Mouse (Mus musculus) erythroid progenitor cell, adult 5-6 weeks (primary cell): ENCODE measurements around the gene Gm21915. TPM values are rescaled to one million over a fixed set of nuclear protein-coding genes. Genes with fewer than 3 reads are reported as not detected.

Experiments
- ATAC-seq: replicated peaks from 2 replicates; pipeline ENCODE4 v1.8.0; 2016; ENCODE audit warnings: moderate number of reproducible peaks, mild to moderate bottlenecking, moderate TSS enrichment, inconsistent platforms; ENCODE audit not compliant: poor library complexity, low FRiP score, severe bottlenecking
- total RNA-seq, 2 experiments: library from RNA; stranded (forward) in 1 of 2; stranded (reverse) in 1 of 2; fragments of 150-400 nt in 1 of 2; fragments of 186-747, 209-891 nt in 1 of 2; gene quantifications; 2 replicates each; pipeline versions ENCODE4 v1.2.3 to v1.2.4; 2015 to 2017; ENCODE audit warnings: low replicate concordance in 2 of 2

Gm21915 gene
- total RNA-seq (2015; ENCODE audit: low replicate concordance) (not detected in 2 replicates), total RNA-seq (2017; ENCODE audit: low replicate concordance) (not detected in 2 replicates)

- ATAC-seq = no peak
Measured at GRCm38 (mm10) chr9:40670313-40670712, at the start of gene Gm21915. Gene Gm21915, plus strand, starts transcription at chr9:40670613.

DNA sequence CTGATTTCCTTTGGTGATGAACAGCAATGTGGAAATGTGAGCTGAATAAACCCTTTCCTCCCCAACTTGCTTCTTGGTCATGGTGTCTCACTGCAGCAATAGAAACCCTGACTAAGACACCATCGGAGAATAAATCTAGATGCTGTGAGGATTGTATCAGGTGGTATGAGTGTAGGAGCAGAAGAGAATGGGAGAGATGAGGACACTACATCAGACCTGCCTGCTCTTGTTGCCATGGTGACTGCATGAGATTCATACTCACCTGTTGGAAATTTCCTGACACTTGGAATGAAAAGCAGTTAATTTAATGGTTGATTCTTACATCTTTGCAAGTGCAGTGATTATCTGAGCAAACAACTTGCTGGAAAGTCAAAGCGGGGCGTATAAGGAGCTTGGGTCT is 48.1 kb upstream of the Gm21915 start:
- no peak for ATAC-seq

DNA sequence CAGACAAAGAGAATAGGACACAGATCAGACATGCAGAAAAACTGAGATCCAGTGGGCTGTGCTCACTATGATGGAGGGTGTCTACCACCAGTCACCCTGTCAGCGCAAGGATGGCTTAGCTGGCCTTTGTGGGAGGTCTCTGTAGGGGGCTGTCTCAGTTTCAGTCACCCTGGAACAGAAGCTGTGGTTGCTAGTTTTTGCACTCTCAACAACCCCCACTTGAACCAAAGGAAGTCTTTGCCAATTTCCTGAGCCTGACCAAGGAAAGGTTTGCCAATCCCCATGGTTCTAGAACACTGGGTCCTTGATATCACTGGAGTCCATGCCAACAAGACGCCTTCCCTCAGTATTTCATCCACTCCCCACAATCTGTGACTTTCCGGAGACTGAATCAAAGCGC is 47.6 kb upstream of the Gm21915 start:
- ATAC-seq = no peak

DNA sequence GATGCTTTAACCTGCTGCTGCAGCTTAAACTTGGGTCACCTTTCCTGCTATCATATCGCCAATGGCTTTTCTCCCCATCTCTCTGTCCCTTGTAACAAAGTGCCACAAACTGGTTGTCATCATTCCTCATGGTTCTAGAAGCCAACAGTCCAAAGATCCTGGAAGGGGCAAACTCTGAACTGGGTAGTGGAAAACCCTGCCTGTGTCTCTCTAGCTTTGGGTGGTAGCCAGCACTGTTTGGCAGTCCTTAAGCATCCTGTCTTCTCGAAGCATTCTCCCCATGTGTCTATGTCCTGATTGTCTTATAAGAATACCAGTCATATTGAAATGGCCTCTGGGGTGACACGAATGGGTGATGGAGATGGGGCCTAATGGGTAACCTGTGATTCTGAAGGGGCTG is 45.1 kb upstream of the Gm21915 start:
- ATAC-seq = no peak

- ATAC-seq = no peak
Measured at GRCm38 (mm10) chr9:40626566-40626965, 43.8 kb upstream of the Gm21915 start.

GRCm38 (mm10) chr9:40627146-40627713 is 43.2 kb upstream of the Gm21915 start:
- ATAC-seq = no peak

DNA sequence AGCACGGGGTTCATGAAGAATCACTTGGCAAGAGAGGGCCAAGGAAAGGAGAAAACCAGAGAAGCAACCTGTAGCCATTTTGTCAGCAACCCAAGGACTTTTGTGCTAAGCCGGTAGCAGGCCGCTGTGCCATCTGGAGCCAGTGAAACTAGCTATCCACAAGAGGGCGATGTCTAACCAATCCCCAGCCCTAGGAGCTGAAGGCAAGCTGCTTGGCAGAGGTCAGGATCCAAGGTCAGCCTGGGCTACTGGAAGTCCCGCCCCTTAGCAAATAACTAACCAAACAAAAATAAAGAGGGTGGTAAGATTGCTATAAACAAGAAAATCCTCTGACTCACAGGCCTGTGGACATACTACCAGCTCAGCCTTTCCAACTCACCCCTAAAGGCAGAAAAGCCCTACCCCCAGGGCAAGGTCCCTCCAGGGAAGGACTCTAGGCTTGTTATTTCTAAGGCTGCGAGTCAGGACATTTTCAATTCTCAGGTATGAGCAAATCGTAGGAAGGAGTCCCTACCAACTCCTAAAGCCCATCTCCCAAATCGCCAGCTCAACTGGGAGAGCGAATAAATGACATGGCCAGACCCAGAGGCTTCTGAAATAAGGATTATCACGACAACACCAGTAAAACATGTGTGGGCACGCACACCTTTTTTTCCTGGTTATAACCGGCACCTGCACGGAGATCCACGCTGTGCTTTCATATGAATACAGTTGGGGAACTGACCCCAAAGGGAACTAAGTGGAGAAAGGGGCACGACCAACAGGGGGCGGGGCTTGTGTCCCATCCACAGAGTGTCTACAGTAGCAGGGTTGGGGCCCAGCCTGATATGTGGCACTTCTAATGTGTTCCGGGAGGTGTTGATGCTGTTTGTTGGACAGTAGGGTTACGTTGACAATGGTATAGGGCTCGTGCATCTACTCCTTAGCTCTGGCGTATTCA is 42.0 kb upstream of the Gm21915 start:
- ATAC-seq = no peak

GRCm38 (mm10) chr9:40629441-40629840 is 41.0 kb upstream of the Gm21915 start:
- no peak for ATAC-seq

DNA sequence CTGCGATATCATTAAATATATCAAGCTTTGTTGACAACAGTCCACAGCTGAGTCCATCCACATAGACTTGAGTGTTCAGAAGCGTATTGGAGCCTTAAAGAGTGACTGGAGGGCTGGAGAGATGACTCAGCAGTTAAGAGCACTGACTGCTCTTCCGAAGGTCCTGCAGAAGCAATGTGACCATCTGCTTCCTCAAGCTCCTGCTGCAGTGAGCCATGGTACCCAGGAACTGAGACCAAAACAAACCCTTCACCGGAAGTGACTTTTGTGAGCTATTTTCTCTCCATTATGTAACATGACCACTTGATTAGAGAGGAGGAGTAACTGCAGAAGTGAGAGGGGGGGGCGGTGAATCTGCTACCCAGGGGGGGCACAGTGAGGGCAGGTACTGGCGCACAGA is 39.3 kb upstream of the Gm21915 start:
- no peak for ATAC-seq

DNA sequence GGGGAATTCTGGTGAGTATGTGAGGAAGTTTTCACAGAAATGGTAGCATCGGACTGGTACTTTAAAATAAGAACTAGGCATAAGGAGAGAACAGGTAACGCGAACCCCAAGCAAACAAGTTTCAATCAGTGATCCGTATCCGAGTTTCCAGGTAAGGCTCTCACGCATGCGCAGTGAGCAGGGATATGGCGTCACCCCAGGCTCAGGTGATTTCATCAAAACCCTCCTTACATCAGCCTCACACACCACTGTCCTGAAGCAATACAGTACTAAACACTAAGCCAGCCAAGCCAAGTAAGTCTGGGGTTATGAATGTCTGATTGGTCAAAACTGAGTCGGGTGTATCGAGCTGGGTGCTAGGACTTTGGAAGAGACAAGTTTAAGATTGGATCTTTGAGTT is 38.9 kb upstream of the Gm21915 start:
- no peak for ATAC-seq

GRCm38 (mm10) chr9:40636054-40636453 is 34.4 kb upstream of the Gm21915 start:
- peak; percentile 67 for ATAC-seq

DNA sequence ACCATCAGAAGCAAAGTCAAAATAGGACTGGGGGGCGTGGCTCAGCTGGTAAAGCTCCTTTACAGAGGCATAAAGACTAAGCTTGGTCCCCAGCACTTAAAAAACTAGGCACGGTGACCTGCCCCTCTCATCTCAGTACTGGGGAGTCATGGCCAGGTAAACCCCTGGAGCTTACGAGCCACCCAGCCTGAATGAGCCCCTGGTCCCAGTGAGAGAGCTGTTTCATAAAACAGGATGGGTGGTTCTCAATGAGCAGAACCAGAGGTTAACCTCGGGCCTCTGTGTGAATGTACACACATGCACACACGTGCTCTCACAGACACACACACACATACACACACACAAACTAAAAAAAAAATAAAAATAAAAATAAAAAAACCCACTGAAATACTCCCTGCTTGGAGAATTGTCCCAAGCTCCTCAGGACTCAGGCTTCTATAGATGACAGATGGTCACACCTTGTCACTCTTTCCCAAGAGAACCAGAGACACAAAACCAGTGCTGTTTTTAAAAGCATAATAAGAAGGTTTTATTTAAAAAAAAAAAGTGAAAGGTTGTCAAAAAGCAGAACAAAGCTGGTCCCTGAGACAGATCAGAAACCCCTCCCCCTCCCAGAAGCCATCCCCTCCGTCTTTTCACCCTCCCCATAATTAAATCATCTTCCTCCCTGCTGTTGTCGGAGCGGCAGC is 32.6 kb upstream of the Gm21915 start:
- ATAC-seq = no peak

- ATAC-seq = no peak
Measured at GRCm38 (mm10) chr9:40638394-40639049, 31.9 kb upstream of the Gm21915 start.

- ATAC-seq = no peak
Measured at GRCm38 (mm10) chr9:40639536-40640187, 30.8 kb upstream of the Gm21915 start.

- no peak for ATAC-seq
Measured at GRCm38 (mm10) chr9:40641318-40641717, 29.1 kb upstream of the Gm21915 start.

DNA sequence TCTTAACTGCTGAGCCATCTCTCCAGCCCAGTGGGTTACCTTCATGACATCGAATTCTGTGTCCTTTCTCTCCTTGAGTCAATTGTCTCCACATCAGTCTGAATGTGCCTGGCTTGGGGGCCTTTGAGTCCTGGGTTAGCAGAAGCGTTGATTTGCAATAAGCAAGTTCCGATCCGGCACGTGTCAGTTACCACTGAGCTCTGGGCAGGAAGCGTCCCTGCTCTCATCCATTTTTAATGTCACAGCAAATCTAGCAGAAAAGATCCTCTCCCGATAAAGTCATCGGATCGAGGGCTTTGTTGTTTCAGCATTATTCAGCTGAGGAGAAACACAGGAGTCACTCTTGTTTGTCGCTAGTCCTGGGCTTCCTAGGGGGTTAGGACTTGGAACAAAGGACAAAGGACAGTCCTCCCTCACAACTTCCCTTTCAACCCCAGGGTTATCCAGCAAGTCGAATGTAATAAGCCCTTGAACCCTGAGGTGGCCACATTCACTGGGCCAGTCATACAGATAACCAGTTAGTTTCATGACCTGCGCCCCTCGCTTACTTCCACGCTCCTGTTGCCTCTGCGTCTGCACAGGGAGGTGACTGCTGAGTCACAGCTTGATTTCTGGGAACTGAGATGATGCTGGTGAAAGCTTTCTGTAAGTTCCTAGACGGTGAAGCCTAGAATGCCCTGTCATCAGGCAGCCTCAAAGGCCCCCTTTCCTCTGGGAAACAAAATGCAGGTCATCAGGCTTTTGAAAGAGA is 27.8 kb upstream of the Gm21915 start:
- no peak for ATAC-seq

DNA sequence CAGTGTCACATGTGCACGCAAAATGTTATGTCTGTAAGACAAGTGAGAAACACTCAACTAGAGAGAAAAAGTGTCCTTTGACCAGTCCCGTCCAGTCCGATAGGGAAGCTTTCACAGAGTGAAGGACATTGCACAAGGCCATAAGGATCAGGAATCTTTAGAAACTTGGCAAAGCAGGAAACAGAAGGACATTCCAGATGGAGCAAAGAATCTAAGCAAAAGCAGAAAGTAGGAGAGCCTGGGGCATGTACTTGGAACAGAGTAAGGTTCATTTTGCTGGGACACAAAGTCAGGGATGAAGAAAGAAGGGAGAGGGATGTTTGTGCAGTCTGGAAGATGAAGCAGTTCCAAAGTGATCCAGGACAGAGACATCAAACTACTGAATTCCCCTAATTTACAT is 21.0 kb upstream of the Gm21915 start:
- ATAC-seq = no peak

DNA sequence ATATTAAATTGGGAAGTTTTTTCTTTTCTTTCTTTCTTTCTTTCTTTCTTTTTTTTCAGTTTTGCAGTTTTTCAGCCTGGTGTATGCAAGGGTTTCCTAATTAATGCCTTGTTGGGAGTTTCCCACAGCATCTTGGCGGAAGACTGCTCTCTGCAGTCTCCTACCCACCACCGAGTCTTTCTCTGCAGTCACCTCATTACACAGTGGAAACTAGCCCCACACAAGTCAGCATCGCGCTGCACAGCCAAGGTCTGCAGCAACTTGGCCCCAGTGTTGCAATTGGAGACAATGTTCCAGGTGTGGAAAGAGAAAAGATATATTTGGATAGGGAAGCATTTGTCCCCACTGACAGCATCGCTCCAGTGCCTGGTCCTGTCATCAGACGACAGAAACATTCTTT is 20.4 kb upstream of the Gm21915 start:
- no peak for ATAC-seq

- no peak for ATAC-seq
Measured at GRCm38 (mm10) chr9:40651239-40651859, 19.1 kb upstream of the Gm21915 start.
